Mouse (Mus musculus) ovary, postnatal 36 days (tissue): ENCODE results near the gene Ddx21.

ENCODE experiments used
- DNase-seq: peaks from one replicate; pipeline ENCODE4 v3.0.0; 2022; ENCODE audit warnings: low spot score, mixed read lengths

Gene Ddx21

DNA sequence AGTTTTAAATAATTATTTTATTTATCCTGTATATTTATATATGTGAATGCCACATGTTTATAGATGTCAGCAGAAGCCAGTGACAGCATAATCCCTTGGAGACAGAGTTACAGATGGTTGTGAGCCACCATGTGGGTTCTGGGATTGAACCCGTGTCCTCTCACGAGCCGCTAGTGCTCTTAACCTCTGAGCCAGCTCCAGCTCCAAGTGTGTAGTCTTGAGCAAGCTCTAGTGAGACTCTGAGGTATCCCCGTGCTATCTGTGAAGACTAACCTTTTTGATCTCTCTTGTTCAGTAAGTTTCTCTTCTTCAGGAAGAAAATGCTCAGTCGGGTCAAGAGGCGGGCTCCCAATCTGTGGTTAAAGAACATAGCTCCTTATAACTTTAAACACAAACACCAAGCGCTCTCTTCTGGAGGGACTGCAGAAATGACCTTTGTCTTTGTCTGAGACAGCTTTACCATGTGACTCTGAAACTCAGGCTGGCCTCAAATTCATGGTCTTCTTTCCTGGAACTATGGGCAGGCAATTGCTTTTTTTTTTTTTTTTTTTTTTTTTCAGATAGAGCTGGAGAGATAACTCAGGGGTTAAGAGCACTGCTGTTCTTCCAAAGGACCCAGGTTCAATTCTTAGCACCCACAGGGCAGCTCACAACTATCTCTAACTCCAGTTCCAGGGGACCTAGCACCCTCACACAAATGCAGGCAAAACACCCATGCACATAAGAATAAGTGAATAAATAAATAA is 31.8 kb downstream of the Ddx21 start:
- no peak for DNase-seq

GRCm38 (mm10) chr10:62568861-62569260 is 33.2 kb downstream of the Ddx21 start:
- DNase-seq, result no peak

- DNase-seq, result no peak
These were observed 44.3 kb downstream of the Ddx21 start for GRCm38 (mm10) chr10:62557736-62558135.

DNA sequence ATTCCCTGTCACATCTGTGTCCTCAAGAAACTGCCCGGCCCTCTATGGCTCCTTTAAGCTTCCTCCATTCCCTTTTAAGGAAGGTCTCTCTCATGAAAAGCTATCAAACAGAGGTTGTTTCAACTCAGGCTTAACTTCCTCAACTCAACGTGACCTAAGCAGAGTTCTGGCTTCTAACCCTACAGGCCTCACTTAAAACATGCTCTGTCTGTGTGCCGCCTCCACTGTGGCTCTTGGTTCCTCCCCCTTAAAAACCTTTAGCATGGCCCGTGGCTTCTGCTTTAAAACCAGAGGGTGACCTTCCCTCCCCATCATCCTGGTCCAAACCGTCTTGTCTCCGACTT is 45.6 kb downstream of the Ddx21 start:
- DNase-seq, result no peak

GRCm38 (mm10) chr10:62555705-62556557 is 46.1 kb downstream of the Ddx21 start:
- no peak for DNase-seq

DNA sequence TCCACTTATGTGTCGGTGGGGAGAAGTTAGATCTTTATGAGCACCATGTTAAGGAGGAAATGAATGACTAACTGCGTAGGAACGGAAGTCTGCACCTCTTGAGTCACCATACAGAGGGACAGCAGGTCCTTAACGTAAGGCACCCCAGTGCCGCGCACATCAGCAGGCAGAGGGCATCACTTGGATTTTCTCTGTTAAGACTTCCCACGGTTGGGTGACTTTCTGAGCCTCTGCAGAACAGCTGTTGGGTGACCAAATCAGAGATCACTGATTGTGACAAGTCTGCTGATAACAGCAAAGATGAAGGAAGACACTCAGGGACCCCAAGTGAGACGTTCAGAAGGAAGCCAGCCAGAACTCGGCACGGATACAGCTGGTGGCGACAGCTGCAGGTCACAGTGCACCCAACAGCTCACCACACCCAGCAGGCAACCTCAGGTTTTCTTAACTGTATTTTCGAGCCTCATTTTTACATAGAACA is 48.4 kb downstream of the Ddx21 start:
- no peak for DNase-seq

DNA sequence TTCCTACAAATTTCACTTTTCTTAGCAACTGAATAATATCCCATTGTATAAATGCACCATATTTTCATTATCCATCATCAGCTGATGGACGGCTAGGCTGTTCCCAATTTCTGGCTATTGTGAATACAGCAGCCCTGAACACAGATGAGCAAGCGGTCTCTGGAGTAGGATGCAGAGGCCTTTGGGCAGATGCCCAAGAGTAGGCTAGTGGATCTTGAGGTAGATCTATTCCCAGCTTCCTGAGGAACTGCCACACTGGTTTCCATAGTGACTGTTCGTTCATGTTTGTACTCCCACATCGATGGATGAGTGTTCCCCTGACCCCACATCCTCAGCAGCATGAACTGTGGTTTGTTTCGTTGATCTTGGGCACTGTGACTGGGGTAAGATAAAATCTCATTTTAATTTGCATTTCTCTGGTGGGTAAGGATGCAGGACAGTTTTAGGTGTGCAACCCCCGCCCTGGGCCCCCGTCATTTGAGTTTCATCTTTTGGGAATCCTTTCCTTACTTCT is 51.2 kb downstream of the Ddx21 start:
- DNase-seq, result no peak

GRCm38 (mm10) chr10:62549523-62550166 is 52.4 kb downstream of the Ddx21 start:
- peak; percentile 62 for DNase-seq

GRCm38 (mm10) chr10:62546441-62546840 is 55.6 kb downstream of the Ddx21 start:
- no peak for DNase-seq

DNA sequence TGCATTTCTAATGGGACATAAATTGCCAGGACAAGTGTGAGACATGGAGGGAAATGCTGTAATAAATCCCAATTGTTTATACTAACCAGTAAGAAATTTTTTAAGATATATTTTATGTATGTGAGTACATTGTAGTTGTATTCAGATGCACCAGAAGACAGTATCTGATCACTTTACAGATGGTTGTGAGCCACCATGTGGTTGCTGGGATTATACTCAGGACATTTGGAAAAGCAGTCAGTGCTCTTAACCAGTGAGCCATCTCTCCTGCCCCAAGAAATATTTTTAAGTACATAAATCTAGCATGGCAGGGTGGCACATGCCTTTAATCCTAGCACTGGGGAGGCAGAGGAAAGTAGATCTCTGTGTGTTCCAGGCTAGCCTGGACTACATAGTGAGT is 56.3 kb downstream of the Ddx21 start:
- no peak for DNase-seq

- no peak for DNase-seq
These were observed 57.8 kb downstream of the Ddx21 start for GRCm38 (mm10) chr10:62544316-62544715.

DNA sequence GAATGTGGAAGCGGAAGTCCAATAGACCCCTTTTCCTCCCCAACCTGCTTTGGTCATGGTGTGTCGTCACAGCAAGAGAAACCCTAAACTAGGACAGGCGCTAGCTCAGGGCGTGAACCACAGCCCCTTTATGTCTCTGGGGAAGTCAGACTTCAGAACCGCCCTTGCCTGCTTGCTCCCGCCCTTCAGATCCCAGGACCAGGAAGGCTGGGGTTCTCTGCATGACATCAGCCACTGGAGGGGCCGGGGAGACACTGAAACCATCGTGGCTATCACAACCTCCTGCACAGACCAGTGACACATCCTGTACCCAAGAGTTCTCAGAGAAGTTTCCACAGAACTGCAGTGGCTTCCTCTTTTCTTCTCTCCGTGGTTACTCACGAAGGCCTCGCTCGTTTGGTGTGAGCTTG is 58.7 kb downstream of the Ddx21 start:
- DNase-seq, result no peak

DNA sequence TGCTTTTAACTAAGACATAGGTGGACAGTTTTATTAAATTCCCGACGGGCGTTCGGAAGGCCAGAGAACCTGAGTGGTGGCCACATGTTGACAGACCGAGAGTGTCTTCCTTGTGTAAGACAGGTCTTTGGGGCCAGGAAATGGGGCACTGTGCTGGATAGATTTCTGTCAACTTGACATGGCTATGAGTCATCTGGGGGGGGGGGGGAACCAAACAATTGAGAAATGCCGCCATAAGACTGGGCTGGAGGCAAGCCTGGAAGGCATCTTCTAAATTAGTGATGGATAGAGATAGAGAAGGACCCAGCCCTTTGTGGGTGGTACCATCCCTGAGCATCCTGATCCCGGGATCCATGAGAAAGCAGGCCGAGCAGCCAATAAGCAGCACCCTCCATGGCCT is 59.2 kb downstream of the Ddx21 start:
- no peak for DNase-seq

DNA sequence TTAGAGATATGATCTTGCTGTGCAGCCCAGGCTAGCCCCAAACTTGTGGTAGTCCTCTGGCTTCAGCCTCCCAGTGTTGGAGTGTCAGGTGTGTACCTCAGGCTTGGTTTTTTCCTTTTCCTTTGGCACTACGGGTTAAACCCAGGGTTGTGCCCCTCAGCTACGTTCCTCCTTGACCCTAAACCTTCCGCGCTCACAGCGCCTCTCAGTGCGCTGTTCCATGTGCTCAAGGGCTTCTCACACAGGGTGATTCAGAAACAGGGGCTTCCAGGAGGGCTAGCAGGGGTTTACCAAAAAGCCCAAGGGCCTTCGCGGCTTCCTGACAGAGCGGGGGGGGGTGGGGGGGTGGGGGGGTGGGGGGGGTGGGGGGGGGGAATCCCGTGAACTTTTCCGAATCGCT is 59.6 kb downstream of the Ddx21 start:
- DNase-seq, result no peak

DNA sequence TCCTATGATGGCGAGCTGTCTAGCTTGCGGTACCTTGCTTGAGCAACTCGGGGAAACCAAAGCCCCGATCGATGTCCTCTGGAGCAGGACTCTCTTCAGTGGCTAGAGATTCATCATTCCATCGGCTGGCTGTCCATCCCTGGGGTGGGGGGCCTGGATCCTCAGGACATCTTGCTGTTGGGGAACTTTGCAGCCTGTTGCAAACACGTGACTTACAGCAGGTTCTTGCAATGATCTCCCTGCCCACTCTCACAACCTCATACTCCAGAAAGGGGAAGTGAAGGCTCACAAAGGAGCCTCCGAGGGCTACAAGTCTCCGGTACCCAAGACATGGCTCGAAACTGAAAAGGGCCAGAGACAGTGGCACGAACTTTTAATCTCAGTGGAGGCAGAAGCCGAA is 60.6 kb downstream of the Ddx21 start:
- DNase-seq, result no peak

DNA sequence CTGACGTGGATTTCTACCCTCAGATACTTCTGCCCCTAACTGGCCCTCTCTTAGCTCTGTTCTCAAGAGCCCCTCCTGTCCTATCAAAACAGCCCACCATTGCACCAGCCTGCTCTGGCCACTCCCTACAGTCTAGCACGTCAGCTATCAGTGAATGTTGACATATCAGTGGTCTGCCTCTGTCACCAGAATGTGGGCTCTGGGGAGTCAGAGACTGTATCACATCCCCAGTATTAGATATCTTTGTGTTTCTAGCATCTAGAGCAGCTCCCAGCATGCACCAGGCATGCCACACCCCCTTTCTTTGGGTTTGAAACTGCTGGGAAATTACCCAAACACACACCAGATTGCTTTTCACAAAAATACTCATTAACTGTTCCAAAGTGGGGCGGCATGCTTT is 61.3 kb downstream of the Ddx21 start:
- DNase-seq, result no peak

DNA sequence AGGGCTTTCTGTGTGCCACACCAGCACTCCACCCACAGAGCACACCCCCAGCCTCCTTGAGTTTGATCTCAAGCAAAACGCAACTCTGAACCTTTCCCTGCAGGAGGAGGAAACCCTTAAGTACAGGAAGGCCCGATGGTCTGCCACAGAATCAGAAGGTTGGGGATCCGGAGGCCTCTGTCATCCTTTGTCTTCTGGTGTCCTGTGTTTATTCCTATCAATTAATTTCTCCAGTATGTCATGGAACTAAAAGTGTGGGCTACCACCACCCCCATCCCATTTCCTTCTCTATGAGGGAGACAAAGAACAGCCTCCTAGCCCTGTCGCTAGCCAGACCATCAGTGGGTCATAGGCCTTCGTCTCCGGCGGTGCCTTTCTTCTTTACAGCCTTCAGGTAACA is 67.6 kb downstream of the Ddx21 start:
- no peak for DNase-seq

GRCm38 (mm10) chr10:62532832-62533231 is 69.2 kb downstream of the Ddx21 start:
- peak; percentile 46 for DNase-seq
